ENCODE assay signal across 8 mouse cellular contexts in the genomic region with DNA sequence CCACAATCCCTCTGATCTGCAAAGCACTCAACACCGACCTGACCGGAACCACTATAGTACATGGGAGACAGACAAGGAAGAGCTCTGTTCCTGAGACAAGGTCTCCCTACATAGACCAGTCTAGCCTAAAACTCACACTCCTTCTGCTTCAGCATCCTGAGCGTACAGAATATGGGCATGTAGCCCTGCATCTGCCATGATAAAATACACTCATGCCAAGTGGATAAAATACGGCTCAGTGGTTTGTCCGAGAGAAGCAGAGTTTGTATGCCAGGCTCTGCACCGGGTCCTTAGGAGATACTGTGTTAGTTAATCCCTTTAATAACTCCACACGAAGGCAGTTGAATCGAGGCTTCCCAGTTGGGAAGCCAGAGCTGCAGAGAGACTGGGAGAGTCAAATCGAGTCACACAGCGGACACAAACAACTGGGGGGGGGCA. TPM values are rescaled to one million over a fixed set of nuclear protein-coding genes. Genes with fewer than 3 reads are reported as not detected.
A peak's percentile ranks its signal among the peaks of the same experiment; 100 is the strongest.
DNase-seq lines count a peak whose midpoint lies in the region; ATAC-seq lines count a peak whose summit lies in the region.

No protein-coding gene starts in this region.

- DNase-seq in kidney, adult 11 months, result no peak
- DNase-seq in layer of hippocampus, adult 9-11 months, result no peak
- no peak for DNase-seq in embryo, embryonic 11 days
- no peak for DNase-seq in gastrocnemius, postnatal 14 days

- H3K27me3 ChIP-seq in kidney, embryonic 15.5 days, result no peaks in the 10 kb centered on the region
- no peaks in the 10 kb centered on the region for H3K27me3 ChIP-seq in embryonic facial prominence, embryonic 15.5 days
- no peaks in the 10 kb centered on the region for H3K27me3 ChIP-seq in hindbrain, embryonic 13.5 days
- H3K27me3 ChIP-seq in midbrain, embryonic 15.5 days (replicated peaks), result no peaks in the 10 kb centered on the region

- peak overlapping the region; percentile 39 for H3K9ac ChIP-seq in kidney, embryonic 15.5 days
- H3K9ac ChIP-seq in embryonic facial prominence, embryonic 15.5 days, result no peak overlapping the region
- no peak overlapping the region for H3K9ac ChIP-seq in hindbrain, embryonic 13.5 days
- 0 out of 2 replicates have a peak overlapping the region, but pooled peaks have one; percentile 20 for H3K9ac ChIP-seq in midbrain, embryonic 15.5 days

- WGBS in kidney, embryonic 15.5 days, result 39% methylated on average over 10 of the region's 10 CpGs
- WGBS in embryonic facial prominence, embryonic 15.5 days, result 21% methylated on average over 10 of the region's 10 CpGs
- WGBS in hindbrain, embryonic 13.5 days, result 49% methylated on average over 10 of the region's 10 CpGs
- 33% methylated on average over 10 of the region's 10 CpGs for WGBS in midbrain, embryonic 15.5 days

- no peak overlapping the region for H3K4me3 ChIP-seq in kidney, embryonic 15.5 days (replicated peaks)
- no peak overlapping the region for H3K4me3 ChIP-seq in embryonic facial prominence, embryonic 15.5 days (replicated peaks)
- H3K4me3 ChIP-seq in hindbrain, embryonic 13.5 days, result no peak overlapping the region
- no peak overlapping the region for H3K4me3 ChIP-seq in midbrain, embryonic 15.5 days

- no peaks in the 10 kb centered on the region for H3K36me3 ChIP-seq in kidney, embryonic 15.5 days
- H3K36me3 ChIP-seq in embryonic facial prominence, embryonic 15.5 days, result no peaks in the 10 kb centered on the region
- no peaks in the 10 kb centered on the region for H3K36me3 ChIP-seq in hindbrain, embryonic 13.5 days
- H3K36me3 ChIP-seq in midbrain, embryonic 15.5 days (replicated peaks), result no peaks in the 10 kb centered on the region

- no peak for ATAC-seq in kidney, embryonic 15.5 days (replicated peaks; ENCODE audit: low FRiP score)
- ATAC-seq in embryonic facial prominence, embryonic 15.5 days (ENCODE audit: insufficient number of reproducible peaks, low FRiP score, low TSS enrichment, low read depth), result no peak
- no peak for ATAC-seq in hindbrain, embryonic 13.5 days (ENCODE audit: low FRiP score)
- no peak for ATAC-seq in midbrain, embryonic 15.5 days (replicated peaks)

- intact Hi-C loops in gastrocnemius, postnatal 14 days (cut with DNase I; ENCODE audit: low total_unique reads), result no loop called here

- peak overlapping the region; percentile 56 for H3K4me2 ChIP-seq in kidney, embryonic 15.5 days
- peak overlapping the region; percentile 48 for H3K4me2 ChIP-seq in embryonic facial prominence, embryonic 15.5 days (replicated peaks)
- H3K4me2 ChIP-seq in hindbrain, embryonic 13.5 days, result no peak overlapping the region
- H3K4me2 ChIP-seq in midbrain, embryonic 15.5 days, result peak overlapping the region; percentile 38; the same call in 1 of the 2 replicates

- H3K9me3 ChIP-seq in kidney, embryonic 15.5 days (replicated peaks), result no peaks in the 10 kb centered on the region
- no peaks in the 10 kb centered on the region for H3K9me3 ChIP-seq in embryonic facial prominence, embryonic 15.5 days (replicated peaks)
- H3K9me3 ChIP-seq in hindbrain, embryonic 13.5 days, result no peaks in the 10 kb centered on the region
- no peaks in the 10 kb centered on the region for H3K9me3 ChIP-seq in midbrain, embryonic 15.5 days

- H3K27ac ChIP-seq in kidney, embryonic 15.5 days, result peak overlapping the region; percentile 93
- peak overlapping the region; percentile 91 for H3K27ac ChIP-seq in embryonic facial prominence, embryonic 15.5 days (replicated peaks)
- H3K27ac ChIP-seq in hindbrain, embryonic 13.5 days, result peak overlapping the region; percentile 85
- H3K27ac ChIP-seq in midbrain, embryonic 15.5 days, result peak overlapping the region; percentile 81

- H3K4me1 ChIP-seq in kidney, embryonic 15.5 days, result peaks cover 27% of the 10 kb centered on the region
- peaks cover 25% of the 10 kb centered on the region for H3K4me1 ChIP-seq in embryonic facial prominence, embryonic 15.5 days
- H3K4me1 ChIP-seq in hindbrain, embryonic 13.5 days (replicated peaks), result peaks cover 23% of the 10 kb centered on the region
- H3K4me1 ChIP-seq in midbrain, embryonic 15.5 days, result peaks cover 23% of the 10 kb centered on the region

RNA-seq across cellular contexts. Expression of a gene that starts 50.4 kb away (rescaled TPM):
- 8.1 and 8.7 TPM in 2 replicates for polyA plus RNA-seq in kidney, embryonic 15.5 days (2015; fragmentation: Nextera tagmentation; extraction: Ambion mirVana)
- polyA plus RNA-seq in embryonic facial prominence, embryonic 15.5 days (2015; fragmentation: Nextera tagmentation; extraction: Ambion mirVana), result 8.0 and 8.2 TPM in 2 replicates
- 17.3 and 18.2 TPM in 2 replicates for polyA plus RNA-seq in hindbrain, embryonic 13.5 days (2015; fragmentation: Nextera tagmentation; extraction: Ambion mirVana)
- 23.9 and 25.9 TPM in 2 replicates for polyA plus RNA-seq in midbrain, embryonic 15.5 days (2015; fragmentation: Nextera tagmentation; extraction: Ambion mirVana)
- 1 to 10 TPM; 1.0 to 1.2 TPM for total RNA-seq in gastrocnemius, postnatal 14 days (2021)

Comparison
In these comparisons a context has a peak if more than half of its experiments do, and no peak if none do; other contexts are left out.
1. H3K9ac ChIP-seq: peak in kidney, embryonic 15.5 days (single experiment) and midbrain, embryonic 15.5 days (single experiment); none in embryonic facial prominence, embryonic 15.5 days (single experiment) and hindbrain, embryonic 13.5 days (single experiment).
2. Peak in every context shown above with its lines, with median percentiles within 50 percentile points of each other: H3K27ac ChIP-seq.